Mouse (Mus musculus) thymus, adult 2 months (tissue): ENCODE measurements around the gene Bpifb4. TPM values are rescaled to one million over a fixed set of nuclear protein-coding genes. Genes with fewer than 3 reads are reported as not detected.

Source experiments
- DNase-seq: peaks from one replicate; pipeline ENCODE4 v3.0.0; 2021
- H3K27ac ChIP-seq: fragments of 200-500 bp; 2 replicates; pipeline ENCODE4 v1.5.1; 2012; ENCODE audit warnings: low read length, control low read depth; ENCODE audit not compliant: control insufficient read depth, insufficient read depth
- H3K27me3 ChIP-seq: fragments of 200-500 bp; 2 replicates; pipeline ENCODE4 v1.6.1; 2012; ENCODE audit warnings: mild to moderate bottlenecking, low read length, moderate library complexity, mixed read lengths; ENCODE audit not compliant: control insufficient read depth, insufficient read depth
- H3K36me3 ChIP-seq: fragments of 200-500 bp; 2 replicates; pipeline ENCODE4 v1.6.1; 2012; ENCODE audit warnings: mild to moderate bottlenecking, low read length, moderate library complexity; ENCODE audit not compliant: control insufficient read depth, insufficient read depth
- H3K4me1 ChIP-seq: fragments of 200-500 bp; replicated peaks from 2 replicates; pipeline ENCODE4 v1.6.1; 2012; ENCODE audit warnings: low read length; ENCODE audit not compliant: control insufficient read depth, insufficient read depth
- H3K4me3 ChIP-seq: fragments of 200-500 bp; 2 replicates; pipeline ENCODE4 v1.5.1; 2012; ENCODE audit warnings: mild to moderate bottlenecking, low read length, control low read depth, moderate library complexity; ENCODE audit not compliant: control insufficient read depth, insufficient read depth
- CTCF ChIP-seq: fragments of 200-500 bp; IDR thresholded peaks from 2 replicates; pipeline ENCODE4 v1.5.1; 2012; ENCODE audit warnings: mild to moderate bottlenecking, control low read depth, low read length, moderate library complexity, borderline replicate concordance; ENCODE audit not compliant: control insufficient read depth, poor library complexity, insufficient read depth; ENCODE audit errors: extremely low read depth
- POLR2A ChIP-seq: fragments of 200-500 bp; IDR thresholded peaks from 2 replicates; pipeline ENCODE4 v1.6.1; 2012; ENCODE audit warnings: mild to moderate bottlenecking, low read length, control low read depth, moderate library complexity; ENCODE audit not compliant: control insufficient read depth, poor library complexity, insufficient read depth; ENCODE audit errors: extremely low read depth
- WGBS: fragments of 180-500 bp; shearing (Covaris S2); methylation state at CpG from one replicate; pipeline ENCODE4 v1.1.7; 2018; 5-methylcytosine and 5-hydroxymethylcytosine counted together
- polyA plus RNA-seq: library from polyadenylated mRNA; depleted of rRNA; stranded (reverse); fragments of >200 nt; gene quantifications from 2 replicates; pipeline ENCODE4 v1.2.3, GENCODE M21; 2012

The Bpifb4 gene
- polyA plus RNA-seq, 1 experiment = 0.13 TPM

- no peaks in the 10 kb centered on the region for H3K4me1 ChIP-seq
- WGBS = 95% methylated on average over 6 of the region's 6 CpGs
- no peak overlapping the region for H3K27ac ChIP-seq
- H3K27me3 ChIP-seq = no peaks in the 10 kb centered on the region
- no peak overlapping the region for H3K4me3 ChIP-seq
- no peak for DNase-seq
- TF ChIP-seq POLR2A (no peak), CTCF (no peak)
- no peaks in the 10 kb centered on the region for H3K36me3 ChIP-seq
Measured at GRCm38 (mm10) chr2:153921246-153921645, 16.8 kb upstream of the Bpifb4 start.

DNA sequence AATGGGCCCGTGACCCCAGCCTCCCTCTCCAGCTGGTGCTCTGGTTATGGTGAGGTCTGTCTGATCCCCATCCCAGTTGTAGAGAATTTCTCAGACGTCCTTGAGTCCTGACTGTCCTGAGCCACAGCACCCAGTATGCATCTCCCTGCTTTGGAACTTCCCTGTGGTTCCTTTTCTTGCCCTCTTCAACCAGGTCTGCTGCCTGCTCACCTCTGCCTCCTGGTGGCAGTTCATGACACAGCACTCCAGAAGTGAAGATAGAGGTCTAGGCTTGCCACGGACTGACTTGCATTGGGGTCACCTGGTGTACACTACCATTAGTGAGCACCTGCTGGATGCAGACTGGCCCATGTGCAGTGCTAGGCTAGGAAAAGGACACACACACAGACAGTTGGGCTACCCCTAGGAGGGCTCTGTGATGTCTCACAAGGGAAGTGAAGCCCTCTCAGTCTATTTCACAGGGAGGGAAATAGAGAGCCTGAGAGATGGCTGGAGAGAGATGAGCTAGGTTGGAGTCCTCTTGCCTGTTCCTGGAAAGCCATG is 8.1 kb upstream of the Bpifb4 start:
- no peak for TF ChIP-seq POLR2A
- TF ChIP-seq CTCF = no peak; the same call in 1 of the 2 replicates
- no peaks in the 10 kb centered on the region for H3K36me3 ChIP-seq
- H3K4me1 ChIP-seq = no peaks in the 10 kb centered on the region
- H3K27ac ChIP-seq = no peak overlapping the region
- H3K27me3 ChIP-seq = no peaks in the 10 kb centered on the region
- DNase-seq = peak; percentile 52
- WGBS = 42% methylated on average over 3 of the region's 3 CpGs
- H3K4me3 ChIP-seq = no peak overlapping the region

GRCm38 (mm10) chr2:153931125-153931524 is 6.9 kb upstream of the Bpifb4 start:
- WGBS = 94% methylated on average over 6 of the region's 6 CpGs
- Histone ChIP-seq H3K4me3 (no peak overlapping the region), H3K27me3 (no peaks in the 10 kb centered on the region), H3K4me1 (no peaks in the 10 kb centered on the region), H3K27ac (no peak overlapping the region), H3K36me3 (no peaks in the 10 kb centered on the region)
- TF ChIP-seq CTCF (no peak), POLR2A (no peak)
- DNase-seq = no peak

DNA sequence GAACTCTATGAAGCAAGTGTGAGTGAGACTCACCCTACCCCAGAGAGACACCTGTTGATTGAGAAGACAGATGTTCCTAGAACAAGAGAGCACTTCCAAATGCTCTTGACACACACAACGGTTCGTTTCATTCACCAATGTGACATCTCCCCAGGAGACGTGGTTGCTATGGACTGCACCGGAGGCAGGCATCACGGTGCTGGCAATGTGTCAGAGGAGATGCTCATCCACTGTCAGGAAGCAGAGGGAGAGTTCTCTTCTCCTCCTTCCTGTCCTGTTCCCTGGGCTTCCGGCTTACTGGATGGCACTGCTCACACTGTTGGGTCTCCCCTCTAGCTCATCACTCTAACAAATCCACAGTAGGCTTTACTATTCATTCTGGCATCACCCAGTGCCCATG is 4.7 kb upstream of the Bpifb4 start:
- Histone ChIP-seq H3K27me3 (no peaks in the 10 kb centered on the region), H3K4me3 (no peak overlapping the region), H3K4me1 (0 out of 2 replicates have a peak, but pooled peaks cover 3% of the 10 kb centered on the region), H3K36me3 (no peaks in the 10 kb centered on the region), H3K27ac (no peak overlapping the region)
- WGBS = 86% methylated on average over 6 of the region's 6 CpGs
- DNase-seq = no peak
- TF ChIP-seq CTCF (no peak), POLR2A (no peak)

GRCm38 (mm10) chr2:153935348-153935747 is 2.7 kb upstream of the Bpifb4 start:
- Histone ChIP-seq H3K4me1 (0 out of 2 replicates have a peak, but pooled peaks cover 3% of the 10 kb centered on the region), H3K4me3 (no peak overlapping the region), H3K27me3 (no peaks in the 10 kb centered on the region), H3K36me3 (no peaks in the 10 kb centered on the region), H3K27ac (no peak overlapping the region)
- WGBS = 94% methylated on average over 6 of the region's 6 CpGs
- DNase-seq = no peak
- TF ChIP-seq POLR2A (no peak), CTCF (no peak)

- H3K27ac ChIP-seq = no peak overlapping the region
- peak; percentile 50 for DNase-seq
- H3K27me3 ChIP-seq = no peaks in the 10 kb centered on the region
- H3K36me3 ChIP-seq = no peaks in the 10 kb centered on the region
- WGBS = 28% methylated on average over 3 of the region's 3 CpGs
- no peaks in the 10 kb centered on the region for H3K4me1 ChIP-seq
- H3K4me3 ChIP-seq = no peak overlapping the region
- TF ChIP-seq CTCF (no peak; the same call in 1 of the 2 replicates), POLR2A (no peak)
Measured at GRCm38 (mm10) chr2:153943537-153943936, 5.5 kb downstream of the Bpifb4 start.

GRCm38 (mm10) chr2:153944567-153944966 is 6.6 kb downstream of the Bpifb4 start:
- Histone ChIP-seq H3K36me3 (no peaks in the 10 kb centered on the region), H3K4me1 (no peaks in the 10 kb centered on the region), H3K4me3 (no peak overlapping the region), H3K27ac (no peak overlapping the region), H3K27me3 (no peaks in the 10 kb centered on the region)
- TF ChIP-seq POLR2A (no peak), CTCF (no peak)
- DNase-seq = no peak
- WGBS = 83% methylated on average over 8 of the region's 8 CpGs
